Mouse (Mus musculus): ENCODE results near the gene Gm44502.

Gene Gm44502

DNA sequence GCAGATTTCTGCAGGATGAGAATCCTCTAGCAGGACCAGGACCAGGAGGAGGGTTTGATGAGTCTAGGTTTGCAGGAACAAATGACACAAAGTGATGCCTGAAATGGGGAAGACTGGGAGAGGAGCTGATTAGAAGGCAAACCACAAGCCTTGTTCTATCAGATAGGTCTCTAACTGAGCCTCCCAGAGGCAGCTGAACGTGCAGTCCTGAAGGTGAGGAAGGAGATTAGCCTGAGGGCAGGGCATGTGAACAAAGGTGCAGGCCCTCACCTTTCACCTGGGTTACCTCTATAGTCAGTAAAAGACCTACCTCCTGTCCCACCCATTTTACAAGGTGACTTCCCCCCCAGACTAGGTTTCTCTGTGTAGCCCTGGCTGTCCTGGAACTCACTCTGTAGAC, 29.8 kb downstream of the Gm44502 start:
- no peak for DNase-seq (ENCODE audit: low spot score)

- no peak for DNase-seq (ENCODE audit: low spot score)
Observed at GRCm38 (mm10) chr15:89398146-89398545, 31.4 kb downstream of the Gm44502 start.

GRCm38 (mm10) chr15:89396883-89397282, 32.6 kb downstream of the Gm44502 start:
- no peak for DNase-seq (ENCODE audit: low spot score)

DNA sequence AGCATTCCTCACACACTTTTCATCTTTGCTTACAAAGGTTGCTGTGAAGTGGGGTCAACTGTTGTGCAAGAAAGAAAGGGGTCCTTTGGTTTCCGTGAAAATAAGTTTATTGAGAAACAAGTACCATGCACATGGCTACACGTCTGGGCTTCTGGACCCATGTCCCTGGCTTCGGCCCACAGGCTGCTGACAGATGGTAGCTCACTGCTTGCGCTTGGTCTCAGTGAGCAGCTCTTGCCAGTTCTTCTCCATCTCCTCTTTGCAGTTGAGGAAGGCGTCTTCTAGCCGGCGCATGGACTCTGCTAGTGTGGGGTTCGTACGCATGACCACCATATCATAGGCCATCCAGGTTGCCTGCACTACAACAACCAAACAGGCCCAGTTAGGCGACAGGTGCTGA, 39.4 kb downstream of the Gm44502 start:
- DNase-seq (ENCODE audit: low spot score) = no peak

- DNase-seq (ENCODE audit: low spot score) = no peak
Observed at GRCm38 (mm10) chr15:89387127-89387526, 42.4 kb downstream of the Gm44502 start.

DNA sequence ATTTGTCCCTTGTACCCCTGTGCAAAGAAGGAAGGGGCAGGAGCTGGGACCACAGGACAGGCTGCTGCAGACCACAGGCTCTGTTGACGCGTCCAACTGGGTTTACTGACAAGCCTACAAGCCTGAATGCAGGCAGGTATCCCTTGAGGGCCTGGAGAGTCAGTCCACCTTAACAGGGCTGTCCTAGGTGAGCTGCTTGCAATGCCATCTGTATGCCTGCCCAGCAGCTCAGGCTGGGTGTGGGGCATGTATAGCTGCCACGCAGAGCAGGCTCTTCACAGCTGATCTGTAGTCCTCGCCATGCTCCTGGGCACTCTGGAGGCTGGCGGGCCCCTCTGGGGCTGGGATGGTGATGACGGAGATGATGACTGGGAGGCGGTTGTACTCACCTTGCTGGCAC, 44.9 kb downstream of the Gm44502 start, which contains the start of gene Klhdc7b:
TSS of gene Klhdc7b (plus strand) at position 301 of the 400 bp plus-strand sequence.
- no peak for DNase-seq (ENCODE audit: low spot score)

DNA sequence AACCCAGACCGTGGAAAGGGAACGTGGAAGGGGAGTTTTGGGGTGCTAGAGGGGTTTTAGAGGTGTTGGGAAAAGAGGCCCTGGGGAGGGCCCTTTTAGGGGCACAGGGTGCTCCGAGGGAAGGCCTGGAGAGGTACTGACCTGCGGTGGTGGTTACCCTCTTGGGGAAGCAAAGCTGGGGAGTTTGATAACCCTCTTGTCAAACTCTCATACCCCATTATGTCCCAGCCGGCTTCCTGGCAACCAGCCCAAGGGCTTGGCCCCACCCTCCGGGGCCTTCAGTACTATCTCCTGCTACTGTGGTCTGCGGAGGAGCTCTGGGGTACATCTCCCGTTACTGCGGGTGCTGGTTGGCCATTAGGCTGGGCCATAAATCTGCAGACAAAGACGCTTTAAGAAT, 50.1 kb downstream of the Gm44502 start:
- DNase-seq (ENCODE audit: low spot score) = no peak

GRCm38 (mm10) chr15:89378831-89379401, 50.6 kb downstream of the Gm44502 start, which contains the start of gene Odf3b:
TSS of gene Odf3b (minus strand) at chr15:89379282.
- DNase-seq (ENCODE audit: low spot score) = no peak

GRCm38 (mm10) chr15:89377938-89378828, 51.3 kb downstream of the Gm44502 start:
- no peak for DNase-seq (ENCODE audit: low spot score)

- DNase-seq (ENCODE audit: low spot score) = no peak
Observed at GRCm38 (mm10) chr15:89377362-89377761, 52.1 kb downstream of the Gm44502 start.

DNA sequence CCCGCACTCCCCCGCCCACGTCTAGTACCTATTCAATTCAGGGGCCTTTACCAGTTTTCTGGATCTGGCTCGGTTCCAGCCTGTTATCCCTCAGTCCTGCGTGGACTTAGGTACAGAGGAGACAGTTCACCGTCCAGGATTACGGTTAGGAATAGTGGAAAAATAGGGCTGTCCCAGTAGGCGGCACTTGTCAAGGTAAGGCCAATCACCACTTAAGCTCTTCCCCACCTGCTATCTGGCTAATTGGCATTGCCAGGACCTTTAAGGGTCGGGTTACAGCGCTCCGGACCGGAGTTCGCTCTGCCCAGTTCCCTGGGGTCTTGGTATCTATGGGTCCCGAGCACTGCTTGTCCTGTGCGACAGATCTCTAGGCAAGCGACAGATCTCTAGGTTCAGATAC, 52.5 kb downstream of the Gm44502 start, which contains the start of gene Tymp:
TSS of gene Tymp (minus strand) at position 83 of the 400 bp plus-strand sequence.
- no peak for DNase-seq (ENCODE audit: low spot score)

GRCm38 (mm10) chr15:89376040-89376439, 53.5 kb downstream of the Gm44502 start:
- DNase-seq (ENCODE audit: low spot score) = no peak

GRCm38 (mm10) chr15:89374801-89375534, 54.5 kb downstream of the Gm44502 start:
- no peak for DNase-seq (ENCODE audit: low spot score)

GRCm38 (mm10) chr15:89374340-89374739, 55.2 kb downstream of the Gm44502 start:
- no peak for DNase-seq (ENCODE audit: low spot score)

- DNase-seq (ENCODE audit: low spot score) = peak; percentile 96
Observed at GRCm38 (mm10) chr15:89373762-89374248, 55.7 kb downstream of the Gm44502 start, which contains the start of gene Sco2. TSS of gene Sco2 (minus strand) at chr15:89373846.

GRCm38 (mm10) chr15:89373027-89373761, 56.3 kb downstream of the Gm44502 start:
- peak; percentile 88 for DNase-seq (ENCODE audit: low spot score)

- DNase-seq (ENCODE audit: low spot score) = no peak
Observed at GRCm38 (mm10) chr15:89372536-89372935, 57.0 kb downstream of the Gm44502 start.

GRCm38 (mm10) chr15:89372068-89372467, 57.4 kb downstream of the Gm44502 start:
- no peak for DNase-seq (ENCODE audit: low spot score)
